Mouse (Mus musculus) cortical plate, adult 2 months (tissue): ENCODE measurements at regions not wholly inside any gene's neighbourhood (a gene's known extent, or its start where the extent isn't known, plus 50 kb on each side); places are given as distances from the start of the nearest gene placed in this dataset.

ENCODE experiments used
- CTCF ChIP-seq: fragments of 200-500 bp; IDR thresholded peaks from 2 replicates; pipeline ENCODE4 v1.5.1; 2011; ENCODE audit warnings: mild to moderate bottlenecking, control low read depth, low read length; ENCODE audit not compliant: insufficient read depth; ENCODE audit errors: extremely low read depth
- POLR2A ChIP-seq: fragments of 200-500 bp; IDR thresholded peaks from 2 replicates; pipeline ENCODE4 v1.6.1; 2011; ENCODE audit warnings: mild to moderate bottlenecking, low read length, control low read depth; ENCODE audit not compliant: insufficient read depth; ENCODE audit errors: extremely low read depth

GRCm38 (mm10) chr1:90481708-90482107 lies 121.1 kb upstream of the Cops8 start:
- TF ChIP-seq POLR2A (no peak), CTCF (no peak)
